ENCODE assay signal across 10 mouse cellular contexts in genomic region chr3:53202184-53202583, GRCm38 (mm10).
DNase-seq lines count a peak whose midpoint lies in the region; ATAC-seq and TF ChIP-seq lines count a peak whose summit lies in the region.
"Had no signal": no experiment of that assay in that cellular context is flagged by ENCODE, and none has a peak within 500 bp of the region (broad histone marks: within the 10 kb centered on the region; RNA-seq: fewer than 3 reads in every experiment).

No protein-coding gene starts in this region.

- TF ChIP-seq POLR2A in brain, embryonic 14.5 days (IDR thresholded peaks at IDR 0.05; ENCODE audit: borderline replicate concordance, extremely low read depth, insufficient read depth, insufficient read length, poor library complexity, severe bottlenecking): no peak

- ATAC-seq in heart, embryonic 13.5 days (ENCODE audit: extremely low read depth, insufficient number of reproducible peaks, low FRiP score, low TSS enrichment): no peak
- ATAC-seq in embryonic facial prominence, embryonic 14.5 days (ENCODE audit: low read depth): no peak
- ATAC-seq in limb, embryonic 12.5 days (ENCODE audit: insufficient number of reproducible peaks, insufficient read depth, low FRiP score, low TSS enrichment, low read depth): no peak

- no peaks in the 10 kb centered on the region for H3K27me3 ChIP-seq in heart, embryonic 13.5 days (replicated peaks)
- H3K27me3 ChIP-seq in embryonic facial prominence, embryonic 14.5 days (replicated peaks; ENCODE audit: control insufficient read depth, insufficient read depth, low read length): no peaks in the 10 kb centered on the region
- 0 out of 2 replicates have a peak, but pooled peaks cover 3% of the 10 kb centered on the region for H3K27me3 ChIP-seq in limb, embryonic 12.5 days
- H3K27me3 ChIP-seq: liver, embryonic 15.5 days had no signal

- TF ChIP-seq CTCF in brain, embryonic 14.5 days (IDR thresholded peaks at IDR 0.05; ENCODE audit: borderline replicate concordance, extremely low read depth, insufficient read depth, insufficient read length): no peak

- no peak for DNase-seq in heart, postnatal 36 days
- peak; percentile 72 for DNase-seq in brain, embryonic 14.5 days (ENCODE audit: low read depth)
- DNase-seq in embryonic facial prominence, embryonic 14.5 days (ENCODE audit: low spot score): no peak
- DNase-seq in urinary bladder, postnatal 10 days (ENCODE audit: low spot score): no peak
- no peak for DNase-seq in kidney, postnatal 4 days
- DNase-seq in gastrocnemius, postnatal 25 days: no peak
- DNase-seq: right cerebral cortex, postnatal 14 days had no signal

- H3K9me3 ChIP-seq in heart, embryonic 13.5 days: no peaks in the 10 kb centered on the region
- H3K9me3 ChIP-seq in embryonic facial prominence, embryonic 14.5 days (ENCODE audit: control insufficient read depth, low read length): no peaks in the 10 kb centered on the region
- H3K9me3 ChIP-seq in limb, embryonic 12.5 days: no peaks in the 10 kb centered on the region
- H3K9me3 ChIP-seq: liver, embryonic 15.5 days had no signal

- WGBS in heart, embryonic 13.5 days: 34% methylated on average over 6 of the region's 6 CpGs
- WGBS in embryonic facial prominence, embryonic 14.5 days: 69% methylated on average over 6 of the region's 6 CpGs
- WGBS in limb, embryonic 12.5 days: 54% methylated on average over 6 of the region's 6 CpGs

- no peaks in the 10 kb centered on the region for H3K36me3 ChIP-seq in heart, embryonic 13.5 days
- no peaks in the 10 kb centered on the region for H3K36me3 ChIP-seq in embryonic facial prominence, embryonic 14.5 days (ENCODE audit: control insufficient read depth, insufficient read depth, low read length)
- no peaks in the 10 kb centered on the region for H3K36me3 ChIP-seq in limb, embryonic 12.5 days
- H3K36me3 ChIP-seq: liver, embryonic 15.5 days had no signal

- H3K27ac ChIP-seq in heart, embryonic 13.5 days (replicated peaks): peak overlapping the region; percentile 72
- peak overlapping the region; percentile 57; the same call in 1 of the 2 replicates for H3K27ac ChIP-seq in embryonic facial prominence, embryonic 14.5 days (replicated peaks; ENCODE audit: low read depth, low read length)
- 0 out of 2 replicates have a peak overlapping the region, but pooled peaks have one; percentile 2 for H3K27ac ChIP-seq in limb, embryonic 12.5 days
- H3K27ac ChIP-seq: liver, embryonic 15.5 days had no signal

- peak overlapping the region; percentile 16 for H3K4me2 ChIP-seq in heart, embryonic 13.5 days
- H3K4me2 ChIP-seq in embryonic facial prominence, embryonic 14.5 days (ENCODE audit: low read depth, low read length): no peak overlapping the region
- H3K4me2 ChIP-seq in limb, embryonic 12.5 days: no peak overlapping the region; the same call in 1 of the 2 replicates
- H3K4me2 ChIP-seq: liver, embryonic 15.5 days had no signal

- H3K4me1 ChIP-seq in heart, embryonic 13.5 days: peaks cover 73% of the 10 kb centered on the region
- peaks cover 44% of the 10 kb centered on the region for H3K4me1 ChIP-seq in embryonic facial prominence, embryonic 14.5 days (ENCODE audit: control insufficient read depth, insufficient read depth, low read length)
- peaks cover 34% of the 10 kb centered on the region for H3K4me1 ChIP-seq in limb, embryonic 12.5 days (replicated peaks)
- H3K4me1 ChIP-seq: liver, embryonic 15.5 days had no signal

- intact Hi-C loops in heart, postnatal 36 days (cut with DNase I): no loop called here

- H3K4me3 ChIP-seq in heart, embryonic 13.5 days: no peak overlapping the region
- no peak overlapping the region for H3K4me3 ChIP-seq in embryonic facial prominence, embryonic 14.5 days (ENCODE audit: low read depth, low read length)
- no peak overlapping the region for H3K4me3 ChIP-seq in limb, embryonic 12.5 days (replicated peaks)
- H3K4me3 ChIP-seq: liver, embryonic 15.5 days had no signal

- no peak overlapping the region; the same call in 1 of the 2 replicates for H3K9ac ChIP-seq in heart, embryonic 13.5 days
- no peak overlapping the region for H3K9ac ChIP-seq in embryonic facial prominence, embryonic 14.5 days (ENCODE audit: low read depth, low read length)
- no peak overlapping the region for H3K9ac ChIP-seq in limb, embryonic 12.5 days (replicated peaks)
- H3K9ac ChIP-seq: liver, embryonic 15.5 days had no signal

Comparison
In these comparisons a context has a peak if more than half of its experiments do, and no peak if none do; other contexts are left out.
1. H3K27ac ChIP-seq: peak in every context shown above with its lines; median percentile 72 in heart, embryonic 13.5 days; 57 in embryonic facial prominence, embryonic 14.5 days; 2 in limb, embryonic 12.5 days.